Mouse (Mus musculus) intestine, embryonic 14.5 days (tissue): ENCODE data around the gene Tmem74b. TPM values are rescaled to one million over a fixed set of nuclear protein-coding genes. Genes with fewer than 3 reads are reported as not detected.

ENCODE experiments used
- ATAC-seq: fragments of 200-750 bp; cut with Nextera tagmentation; replicated peaks from 2 replicates; pipeline ENCODE4 v1.8.0; 2017; ENCODE audit warnings: low read depth, moderate number of reproducible peaks, moderate TSS enrichment, moderate library complexity; ENCODE audit not compliant: low FRiP score, low TSS enrichment
- DNase-seq: peaks from one replicate; pipeline ENCODE4 v3.0.0-alpha.2; 2018; ENCODE audit warnings: low spot score
- H3K27ac ChIP-seq: fragments of 300-500 bp; sonication (generic); 2 replicates; pipeline ENCODE4 v1.5.1; 2014; ENCODE audit warnings: low read depth, mild to moderate bottlenecking, control low read depth
- H3K27me3 ChIP-seq: fragments of 300-500 bp; sonication (generic); replicated peaks from 2 replicates; pipeline ENCODE4 v1.6.1; 2014; ENCODE audit warnings: low read length, control low read depth; ENCODE audit not compliant: control insufficient read depth, insufficient read depth
- H3K36me3 ChIP-seq: fragments of 300-500 bp; sonication (generic); 2 replicates; pipeline ENCODE4 v1.6.1; 2014; ENCODE audit warnings: low read length, control low read depth; ENCODE audit not compliant: control insufficient read depth, insufficient read depth
- H3K4me1 ChIP-seq: fragments of 300-500 bp; sonication (generic); replicated peaks from 2 replicates; pipeline ENCODE4 v1.6.1; 2014; ENCODE audit warnings: low read length, control low read depth, mixed read lengths; ENCODE audit not compliant: control insufficient read depth, insufficient read depth
- H3K4me2 ChIP-seq: fragments of 300-500 bp; sonication (generic); 2 replicates; pipeline ENCODE4 v1.6.1; 2014; ENCODE audit warnings: low read length
- H3K4me3 ChIP-seq: fragments of 300-500 bp; sonication (generic); 2 replicates; pipeline ENCODE4 v1.5.1; 2014; ENCODE audit warnings: low read depth, low read length, control low read depth, mixed read lengths
- H3K9ac ChIP-seq: fragments of 300-500 bp; sonication (generic); 2 replicates; pipeline ENCODE4 v1.6.1; 2014; ENCODE audit warnings: mild to moderate bottlenecking, low read length
- H3K9me3 ChIP-seq: fragments of 300-500 bp; sonication (generic); 2 replicates; pipeline ENCODE4 v1.6.1; 2016; ENCODE audit warnings: low read length, control low read depth; ENCODE audit not compliant: control insufficient read depth
- WGBS: fragments of 180-500 bp; shearing (Covaris S2); extraction: QIAGEN DNeasy Blood & Tissue Kit; methylation state at CpG from one replicate; pipeline ENCODE4 v1.1.7; 2014; 5-methylcytosine and 5-hydroxymethylcytosine counted together
- polyA plus RNA-seq: library from polyadenylated mRNA; unstranded; fragments of >200 nt; fragmentation: Nextera tagmentation; extraction: Ambion mirVana; gene quantifications from 2 replicates; pipeline ENCODE4 v1.2.1, GENCODE M21; 2014

The Tmem74b gene
- polyA plus RNA-seq, 1 experiment from 2014 or later = 2.3 TPM

DNA sequence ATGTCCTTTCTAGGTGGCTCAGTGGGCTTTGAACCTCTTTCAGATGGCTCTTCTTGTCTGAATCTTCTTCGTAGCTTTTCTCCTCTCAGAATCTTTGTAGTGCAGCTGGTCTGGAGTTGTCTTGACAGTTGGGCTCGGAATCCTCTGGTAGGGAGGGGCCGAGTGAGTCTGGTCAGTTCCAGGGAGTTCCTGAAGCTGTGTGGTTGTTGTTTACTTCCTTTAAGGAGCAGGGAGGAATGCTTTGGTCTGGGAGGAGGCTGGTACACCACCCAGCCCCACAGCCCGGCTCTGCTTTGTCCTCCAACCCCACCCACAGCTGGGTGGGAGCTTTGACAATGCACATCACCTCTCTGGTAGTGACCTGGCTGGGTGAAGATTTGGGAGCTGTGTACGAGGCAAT lies 49.5 kb downstream of the Tmem74b start:
- WGBS = 73% methylated on average over 5 of the region's 5 CpGs

DNA sequence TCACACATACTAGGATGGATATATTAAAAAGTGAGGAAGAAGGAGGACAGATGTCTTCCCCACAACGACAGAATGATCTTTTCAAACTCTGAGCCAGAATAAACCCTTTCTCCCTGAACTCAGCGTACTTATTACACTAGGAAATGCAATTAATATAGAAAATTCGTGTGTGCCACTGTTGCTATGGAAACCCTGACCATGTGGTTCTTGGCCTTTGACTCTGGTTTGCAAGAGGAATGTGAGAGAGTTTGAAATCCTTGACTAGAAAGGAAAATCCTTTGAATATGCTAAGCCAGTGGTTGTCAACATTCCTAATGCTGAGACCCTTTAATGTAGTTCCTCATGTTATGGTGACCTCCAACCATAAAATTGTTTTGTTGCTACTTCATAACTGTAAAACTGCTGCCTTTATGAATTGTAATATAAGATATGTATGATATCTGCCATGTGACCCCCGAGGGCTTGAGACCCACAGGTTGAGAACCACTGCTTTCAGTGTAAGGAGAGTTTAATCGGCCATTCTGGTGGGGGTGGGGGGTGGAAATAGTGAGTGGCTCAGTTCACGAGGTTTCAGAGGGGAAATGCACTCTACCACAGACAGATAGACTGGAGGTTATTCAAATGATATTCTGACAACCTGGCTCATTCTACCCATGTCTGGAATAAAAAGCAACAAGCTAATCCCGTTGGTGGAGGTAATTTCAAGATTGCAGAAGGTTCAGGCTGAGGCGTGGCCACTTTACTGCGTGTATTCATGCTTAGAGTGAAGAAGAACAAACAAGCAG lies 54.7 kb downstream of the Tmem74b start:
- H3K9ac ChIP-seq = no peak overlapping the region
- H3K4me1 ChIP-seq = no peaks in the 10 kb centered on the region
- no peak overlapping the region for H3K27ac ChIP-seq
- no peak overlapping the region for H3K4me3 ChIP-seq
- H3K36me3 ChIP-seq = no peaks in the 10 kb centered on the region
- no peak overlapping the region for H3K4me2 ChIP-seq
- H3K9me3 ChIP-seq = no peaks in the 10 kb centered on the region
- DNase-seq (no peak), ATAC-seq (no peak)
- no peaks in the 10 kb centered on the region for H3K27me3 ChIP-seq
- WGBS = 57% methylated on average over 9 of the region's 9 CpGs

More for the DNA sequence above, 49.5 kb downstream of the Tmem74b start:
- Histone ChIP-seq H3K36me3 (no peaks in the 10 kb centered on the region), H3K27ac (no peak overlapping the region), H3K27me3 (0 out of 2 replicates have a peak, but pooled peaks cover 9% of the 10 kb centered on the region), H3K9me3 (no peaks in the 10 kb centered on the region), H3K4me2 (no peak overlapping the region), H3K9ac (no peak overlapping the region), H3K4me3 (no peak overlapping the region), H3K4me1 (no peaks in the 10 kb centered on the region)
- no peak for DNase-seq
- no peak for ATAC-seq

DNA sequence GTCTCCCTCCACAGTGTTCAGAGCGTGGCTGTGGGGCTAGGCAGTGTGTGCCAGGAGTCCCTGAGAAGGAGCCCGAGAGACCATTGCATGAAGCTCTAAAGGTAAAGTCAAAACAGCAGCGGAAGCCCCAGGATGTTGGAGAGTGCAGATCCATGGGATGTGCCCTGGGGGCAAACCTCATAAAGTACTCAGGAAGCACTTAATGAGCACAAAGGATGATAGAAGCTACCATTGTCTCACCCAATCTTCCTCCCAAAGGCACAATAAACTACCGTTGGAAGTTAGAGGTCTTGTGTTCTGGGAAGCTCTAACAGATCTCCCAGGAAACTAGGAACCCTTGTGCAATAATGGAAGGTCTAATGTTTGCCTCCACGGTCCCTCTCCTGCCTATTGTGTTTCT lies 55.6 kb downstream of the Tmem74b start:
- Histone ChIP-seq H3K4me3 (no peak overlapping the region), H3K27ac (no peak overlapping the region), H3K36me3 (no peaks in the 10 kb centered on the region), H3K4me2 (no peak overlapping the region), H3K4me1 (no peaks in the 10 kb centered on the region), H3K27me3 (no peaks in the 10 kb centered on the region), H3K9ac (no peak overlapping the region), H3K9me3 (no peaks in the 10 kb centered on the region)
- 70% methylated on average over 5 of the region's 5 CpGs for WGBS
- DNase-seq (no peak), ATAC-seq (no peak)

DNA sequence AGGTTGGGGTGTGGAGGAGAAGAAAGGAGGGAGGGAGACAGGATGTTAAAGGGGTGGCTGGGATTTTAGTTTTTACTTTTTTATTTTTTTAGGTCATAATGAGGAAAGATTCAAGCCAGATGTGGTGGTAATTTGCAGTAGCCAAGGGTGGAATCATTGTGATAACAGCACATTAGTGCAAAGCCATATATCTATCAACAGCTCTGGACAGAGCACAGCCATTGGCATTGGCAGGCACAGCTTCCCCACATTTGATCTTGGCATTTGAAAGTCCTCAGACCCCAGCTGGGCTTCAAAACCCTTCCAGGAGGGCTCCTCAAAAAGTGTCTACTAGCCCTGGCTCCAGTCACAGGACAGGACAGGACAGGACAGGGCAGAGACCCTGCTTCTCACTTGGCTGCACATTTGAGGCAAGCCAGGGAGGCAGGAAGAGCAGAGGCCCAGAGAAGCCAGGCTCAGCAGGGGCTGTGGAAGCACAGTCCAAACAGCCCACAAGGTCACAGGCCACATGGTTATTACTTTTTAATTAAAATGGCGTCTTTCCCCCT lies 57.1 kb downstream of the Tmem74b start:
- Histone ChIP-seq H3K9me3 (no peaks in the 10 kb centered on the region), H3K4me1 (no peaks in the 10 kb centered on the region), H3K27me3 (no peaks in the 10 kb centered on the region), H3K4me3 (no peak overlapping the region), H3K4me2 (no peak overlapping the region), H3K27ac (no peak overlapping the region), H3K9ac (no peak overlapping the region), H3K36me3 (no peaks in the 10 kb centered on the region)
- 60% methylated on average over 1 of the region's 1 CpGs for WGBS
- ATAC-seq (no peak), DNase-seq (no peak)

Other genes with a start within 250 kb of the Tmem74b start
- not detected in 2 replicates for gene 4921509C19Rik, start 225.9 kb upstream of the Tmem74b start, polyA plus RNA-seq
- 203 and 225 TPM in 2 replicates for gene Nsfl1c, start 207.8 kb upstream of the Tmem74b start, polyA plus RNA-seq
- gene Fkbp1a, start 159.5 kb upstream of the Tmem74b start, polyA plus RNA-seq = 710 and 737 TPM in 2 replicates
- 9.5 and 10.3 TPM in 2 replicates for gene Sdcbp2, start 129.4 kb upstream of the Tmem74b start, polyA plus RNA-seq
- gene Snph, start 69.4 kb upstream of the Tmem74b start, polyA plus RNA-seq = 2.4 and 2.8 TPM in 2 replicates
- gene Rad21l, start 33.5 kb upstream of the Tmem74b start, polyA plus RNA-seq = not detected in 2 replicates
- 44.3 and 44.6 TPM in 2 replicates for gene Psmf1, start 42.2 kb downstream of the Tmem74b start, polyA plus RNA-seq
- gene Rspo4, start 140.9 kb downstream of the Tmem74b start, polyA plus RNA-seq = not detected in 2 replicates
- 1.2 and 1.3 TPM in 2 replicates for gene Angpt4, start 209.2 kb downstream of the Tmem74b start, polyA plus RNA-seq